Mouse (Mus musculus): ENCODE measurements around the gene Elovl5.

The Elovl5 gene

DNA sequence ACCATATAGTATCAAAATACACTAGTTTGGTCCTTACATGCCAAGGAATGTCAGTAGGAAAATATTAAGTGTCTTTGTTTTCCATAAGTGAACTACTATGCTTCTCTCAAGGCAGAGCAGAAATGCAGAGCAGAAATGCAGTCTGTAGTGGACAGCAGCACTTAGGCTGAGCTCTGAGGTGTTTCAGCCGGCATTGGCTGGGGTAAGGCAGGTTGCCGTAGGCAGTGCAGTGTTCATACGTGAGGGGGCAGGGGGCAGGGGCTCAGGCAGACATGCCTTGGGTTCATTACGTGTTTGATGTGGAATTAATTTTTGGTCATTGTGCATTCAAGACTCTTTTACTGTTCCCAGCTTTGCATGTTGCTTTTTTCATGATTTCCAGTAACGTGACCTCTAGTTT is 12.1 kb downstream of the Elovl5 start:
- DNase-seq (ENCODE audit: low spot score): no peak

GRCm38 (mm10) chr9:77930036-77930859 is 13.1 kb downstream of the Elovl5 start:
- peak; percentile 41 for DNase-seq (ENCODE audit: low spot score)

DNA sequence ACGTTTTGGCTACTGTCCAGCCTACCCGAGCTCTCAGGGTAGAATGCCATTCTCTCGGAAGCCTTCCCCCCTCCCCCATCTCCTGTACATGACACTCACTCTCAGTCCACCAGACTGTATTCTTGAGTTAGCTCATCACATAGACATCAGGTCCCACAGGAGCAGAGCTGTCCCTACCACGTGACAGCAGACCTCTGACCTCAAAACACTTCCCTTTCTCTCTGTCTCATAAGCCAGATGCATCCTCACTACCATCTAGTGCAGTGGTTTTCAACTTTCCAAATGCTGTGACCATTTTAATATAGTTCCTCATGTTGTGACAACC is 13.7 kb downstream of the Elovl5 start:
- DNase-seq (ENCODE audit: low spot score): no peak

DNA sequence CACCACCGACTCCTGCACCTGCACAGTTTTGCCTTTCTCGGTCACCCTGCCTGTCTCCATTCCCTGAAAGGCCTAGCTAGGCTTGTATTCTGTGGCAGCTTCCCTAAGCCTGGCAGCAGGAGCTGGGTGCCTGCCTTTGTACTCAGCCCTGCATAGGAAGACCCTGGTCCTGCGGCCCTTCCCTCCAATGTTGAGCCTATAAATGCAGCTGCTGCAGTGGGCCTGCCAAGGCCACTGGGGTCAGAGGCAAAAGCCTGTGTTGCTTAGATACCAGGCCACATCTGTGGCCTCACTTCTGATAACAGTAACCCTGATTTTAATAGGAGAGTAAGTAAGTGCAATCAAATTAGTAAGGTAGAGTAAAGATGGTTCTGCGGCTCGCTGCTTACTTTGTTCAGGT is 14.6 kb downstream of the Elovl5 start:
- no peak for DNase-seq (ENCODE audit: low spot score)

GRCm38 (mm10) chr9:77935818-77936611 is 18.9 kb downstream of the Elovl5 start:
- no peak for DNase-seq (ENCODE audit: low spot score)

DNA sequence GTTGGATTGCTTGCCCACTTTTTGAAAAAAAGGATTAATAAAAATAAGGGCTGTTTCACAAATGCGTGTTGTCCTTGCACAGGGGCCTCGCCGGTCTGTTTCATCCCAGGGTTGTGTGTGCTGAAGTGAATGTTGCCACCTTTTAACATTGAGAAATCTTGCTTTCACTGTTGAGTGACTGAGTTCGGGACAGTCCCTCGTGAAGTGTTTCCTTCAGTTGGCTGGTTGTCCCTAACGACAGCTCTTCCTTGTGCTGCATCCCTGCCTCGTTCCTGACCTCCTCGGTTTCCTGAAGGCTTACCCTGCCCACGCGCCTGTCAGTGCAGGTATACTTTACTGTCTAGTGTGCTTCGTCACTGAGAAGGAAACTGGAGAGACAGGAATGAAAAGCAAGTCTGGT is 20.7 kb downstream of the Elovl5 start:
- no peak for DNase-seq (ENCODE audit: low spot score)

DNA sequence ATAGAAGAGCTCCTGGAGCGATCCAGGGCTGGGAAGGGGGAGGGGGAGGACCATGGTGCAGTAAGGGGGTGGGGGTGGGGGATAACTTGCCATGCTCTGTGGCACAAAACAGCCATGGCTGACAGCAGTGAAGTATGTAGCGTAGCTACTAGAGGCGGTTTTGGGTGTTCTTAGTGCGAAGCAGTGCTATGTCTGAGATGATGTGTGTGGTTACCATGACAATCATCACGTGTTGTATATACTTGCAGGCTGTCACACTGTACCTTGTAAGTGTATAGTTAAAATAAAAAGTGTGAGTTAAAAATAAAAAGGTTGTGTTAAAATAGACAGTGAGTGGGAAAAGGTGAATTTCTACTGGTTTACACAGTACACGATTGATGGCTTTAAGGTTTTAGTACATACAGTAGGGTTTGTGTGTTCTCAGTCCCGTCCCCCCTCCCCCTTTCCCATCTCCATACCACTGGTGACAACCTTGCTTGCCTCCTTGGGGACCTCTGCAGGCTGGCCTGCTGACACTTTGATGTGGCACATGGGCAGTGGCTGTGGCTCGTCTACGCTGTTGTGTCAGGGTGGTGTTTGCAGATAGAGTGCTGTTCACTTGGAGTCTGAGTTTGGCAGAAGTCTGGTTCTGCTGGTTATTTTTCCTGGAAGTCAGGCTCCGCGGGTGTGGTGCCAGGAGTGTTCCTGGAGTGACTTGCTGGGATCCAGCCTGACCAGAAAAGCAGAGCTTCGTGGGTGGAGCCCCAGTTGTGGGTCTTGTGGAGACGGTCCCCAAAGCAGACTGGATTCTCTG is 21.8 kb downstream of the Elovl5 start:
- no peak for DNase-seq (ENCODE audit: low spot score)

GRCm38 (mm10) chr9:77939554-77939920 is 22.4 kb downstream of the Elovl5 start:
- DNase-seq (ENCODE audit: low spot score): no peak

DNA sequence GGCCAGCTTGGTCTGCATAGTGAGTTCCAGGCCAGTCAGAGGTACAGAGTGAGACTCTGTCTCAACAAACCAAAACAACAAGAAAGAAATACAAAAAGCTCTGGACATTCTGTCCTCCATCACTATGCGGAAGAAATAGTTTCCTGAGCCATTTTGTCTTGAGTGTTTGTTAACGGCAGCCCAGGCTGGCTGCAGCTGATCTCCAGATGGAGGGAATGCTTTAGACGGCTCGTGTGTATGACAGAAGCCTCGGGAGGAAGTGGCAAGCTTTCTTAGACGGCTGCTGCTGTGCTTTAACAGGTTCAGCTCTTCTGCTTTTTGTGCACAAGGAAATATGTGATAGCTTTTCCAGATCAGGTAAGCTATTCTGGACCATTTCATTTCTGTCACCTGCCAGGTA is 23.9 kb downstream of the Elovl5 start:
- DNase-seq (ENCODE audit: low spot score): no peak

DNA sequence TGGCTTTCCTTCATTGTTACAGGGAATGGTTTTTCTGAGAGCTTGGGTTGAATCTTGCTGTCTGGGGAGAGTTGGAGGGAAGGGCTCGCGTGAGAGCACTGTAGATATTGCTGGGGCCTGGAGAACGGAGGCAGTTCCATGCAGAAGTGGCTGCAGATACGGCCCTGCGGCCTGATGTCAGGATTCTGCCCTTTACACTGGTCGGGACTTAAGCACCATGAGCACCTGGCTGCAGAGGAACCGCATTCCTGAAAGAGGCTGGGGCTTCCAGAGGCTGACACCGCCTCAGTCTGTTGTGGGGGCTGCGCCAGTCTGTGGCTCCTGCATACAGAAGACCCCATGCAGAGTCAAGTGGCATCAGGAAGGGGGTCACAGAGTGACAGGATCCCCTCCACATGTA is 24.7 kb downstream of the Elovl5 start:
- no peak for DNase-seq (ENCODE audit: low spot score)

DNA sequence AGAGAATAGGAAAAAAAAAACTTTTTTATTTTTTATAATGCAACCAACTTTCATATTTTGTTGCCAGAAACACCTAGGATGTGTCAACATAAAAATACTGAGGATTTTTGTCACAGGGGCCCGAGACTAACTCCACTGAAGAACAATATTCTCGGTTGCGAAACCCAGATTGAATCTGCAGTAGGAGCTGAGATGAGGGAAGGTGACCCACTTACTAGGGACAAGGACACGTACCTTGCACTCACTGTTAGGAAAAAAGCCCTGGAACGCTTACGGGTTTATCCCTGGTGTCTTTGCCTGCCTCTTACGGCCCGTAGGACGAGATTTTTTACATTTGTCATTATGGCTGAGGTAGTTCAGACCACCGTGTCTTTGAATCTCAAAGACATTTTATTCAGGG is 25.2 kb downstream of the Elovl5 start:
- DNase-seq (ENCODE audit: low spot score): no peak

- DNase-seq (ENCODE audit: low spot score): no peak
Measured at GRCm38 (mm10) chr9:77943316-77943715, 26.2 kb downstream of the Elovl5 start.

DNA sequence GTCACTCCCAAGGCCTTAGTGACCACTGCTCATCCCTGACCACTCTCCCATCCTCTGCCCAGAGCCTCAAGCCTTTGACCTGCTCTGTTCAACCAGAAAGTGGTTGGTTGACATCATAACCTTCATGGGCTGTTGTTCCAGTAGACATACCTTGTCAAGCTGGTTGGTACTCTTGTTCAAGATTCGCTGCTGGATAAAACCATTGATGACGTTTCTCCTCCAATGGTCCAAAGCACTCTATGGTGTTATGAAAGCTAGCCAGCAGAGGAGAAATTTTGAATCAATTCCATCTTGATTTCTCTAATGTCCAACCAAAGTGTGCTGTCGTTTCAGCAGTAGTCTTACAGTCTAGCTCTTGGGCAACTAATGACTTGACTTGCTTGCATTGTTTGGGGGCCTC is 27.0 kb downstream of the Elovl5 start:
- no peak for DNase-seq (ENCODE audit: low spot score)

DNA sequence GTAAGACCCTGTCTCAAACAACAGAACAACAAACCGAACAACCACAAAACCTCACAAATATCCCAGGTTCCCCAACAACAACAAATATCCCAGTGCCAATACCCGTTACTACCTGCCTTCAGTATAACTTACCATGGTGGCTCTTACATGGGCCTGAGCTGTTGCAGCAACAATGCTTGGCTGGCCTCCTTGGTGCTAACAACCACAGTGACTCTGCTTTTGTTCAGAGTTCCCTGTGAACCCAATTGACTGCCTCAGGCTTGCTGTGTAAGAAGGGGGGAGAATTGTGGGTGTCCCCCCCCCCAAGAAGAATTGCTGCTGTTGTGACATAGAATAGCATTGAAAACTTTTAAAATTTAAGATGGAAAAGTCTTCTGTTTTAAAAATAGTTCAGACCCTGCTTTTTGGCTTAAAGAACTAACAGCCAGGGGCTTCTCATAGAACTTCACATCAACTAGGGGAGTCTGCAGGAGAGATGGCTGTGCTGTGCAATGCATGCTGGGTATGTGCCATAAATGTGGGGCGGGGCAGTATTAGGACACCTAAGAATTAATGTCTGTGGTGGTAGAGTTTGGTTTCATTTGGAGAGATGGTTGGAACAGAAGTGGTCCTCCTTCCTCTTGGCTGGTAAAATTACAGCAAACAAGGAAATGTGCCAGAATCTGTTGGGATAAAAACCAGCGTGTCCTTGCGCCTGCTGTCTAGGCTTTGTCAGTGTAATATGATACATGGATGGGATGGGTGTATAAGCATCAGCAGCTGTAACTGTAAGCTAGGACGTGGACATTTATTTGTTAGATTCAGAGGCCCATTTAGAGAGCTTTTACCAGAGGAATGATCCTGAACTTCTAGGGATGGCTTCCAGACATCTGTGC is 28.9 kb downstream of the Elovl5 start:
- DNase-seq (ENCODE audit: low spot score): no peak

- no peak for DNase-seq (ENCODE audit: low spot score)
Measured at GRCm38 (mm10) chr9:77948214-77948613, 31.1 kb downstream of the Elovl5 start.

GRCm38 (mm10) chr9:77949753-77950268 is 32.6 kb downstream of the Elovl5 start:
- DNase-seq (ENCODE audit: low spot score): no peak

- DNase-seq (ENCODE audit: low spot score): no peak
Measured at GRCm38 (mm10) chr9:77950841-77951475, 33.8 kb downstream of the Elovl5 start.

GRCm38 (mm10) chr9:77951971-77952370 is 34.8 kb downstream of the Elovl5 start:
- DNase-seq (ENCODE audit: low spot score): no peak

- peak; percentile 51 for DNase-seq (ENCODE audit: low spot score)
Measured at GRCm38 (mm10) chr9:77953053-77953452, 35.9 kb downstream of the Elovl5 start.

GRCm38 (mm10) chr9:77954496-77954895 is 37.3 kb downstream of the Elovl5 start:
- DNase-seq (ENCODE audit: low spot score): no peak

DNA sequence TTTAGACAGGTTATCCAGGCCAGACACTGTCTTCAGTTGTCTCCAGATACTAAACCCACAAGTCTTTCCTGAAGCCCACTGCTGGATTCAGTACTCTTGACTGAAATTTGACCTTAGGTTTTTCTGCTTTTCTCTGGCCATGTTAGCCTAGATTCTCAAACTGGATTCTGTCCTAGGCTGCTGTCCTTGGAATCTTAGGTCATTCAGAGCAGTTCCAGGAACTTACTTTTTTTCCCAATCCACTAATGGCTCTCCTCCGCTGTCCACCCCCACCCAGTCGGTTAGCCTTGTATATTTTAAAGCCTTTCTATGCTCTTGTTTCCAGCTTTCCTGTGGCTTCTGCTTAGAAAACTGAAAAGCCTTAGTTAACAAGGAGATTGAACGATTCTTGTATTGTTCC is 37.8 kb downstream of the Elovl5 start:
- DNase-seq (ENCODE audit: low spot score): no peak
